Mouse (Mus musculus): ENCODE data around the gene March5. TPM values are rescaled to one million over a fixed set of nuclear protein-coding genes. Genes with fewer than 3 reads are reported as not detected.
"Not testable (repeated sequence)": the region's sequence is repeated elsewhere in the genome, so short reads cannot be mapped to it uniquely, and the experiment has no call there.

The March5 gene
- 42.1 and 49.1 TPM in 2 replicates for polyA plus RNA-seq (2012; rRNA removed)

DNA sequence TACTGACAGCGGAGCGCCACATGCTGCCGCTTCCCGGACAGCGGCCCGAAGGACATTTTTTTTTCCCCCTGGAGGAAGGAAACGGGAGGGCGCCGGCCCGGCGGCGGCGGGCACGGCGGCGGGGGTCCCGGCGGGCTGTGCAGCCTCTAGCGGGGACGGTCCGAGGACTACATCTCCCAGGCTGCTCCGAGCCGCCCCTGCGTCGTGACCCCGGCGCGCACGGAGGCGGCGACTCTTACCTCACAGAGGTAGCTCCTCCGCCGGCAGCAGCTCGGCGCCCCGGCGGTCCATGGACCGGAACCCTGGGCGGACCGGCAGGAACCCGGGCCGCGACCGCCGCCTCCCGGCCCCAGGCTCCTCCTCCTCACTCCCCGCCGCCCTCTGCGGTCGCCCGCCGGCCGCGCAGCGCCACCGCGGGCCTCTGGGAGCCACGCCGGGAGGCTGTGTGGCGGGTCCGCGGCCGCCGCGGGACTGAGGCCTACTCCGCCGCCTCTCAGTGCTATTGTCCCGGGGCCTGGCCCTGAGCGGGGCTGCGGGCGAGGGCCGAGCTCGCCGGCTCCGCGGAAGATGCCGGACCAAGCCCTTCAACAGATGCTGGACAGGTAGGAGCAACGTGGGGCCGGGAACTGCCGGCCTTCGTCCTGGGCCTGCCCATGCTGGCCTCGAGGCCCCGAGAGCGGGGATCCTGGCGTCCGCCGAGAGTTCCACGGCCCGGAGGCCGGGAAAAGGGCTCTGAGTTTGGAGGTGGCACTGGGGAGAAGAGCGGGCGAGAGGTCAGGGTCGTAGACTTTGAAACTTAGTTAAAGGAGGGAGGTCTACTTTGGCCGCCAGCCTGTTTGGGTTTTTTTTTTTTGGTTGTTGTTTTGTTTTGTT lies at the start of gene March5:
Gene March5, plus strand, starts transcription at position 241 of the 873 bp plus-strand sequence.
- DNase-seq (ENCODE audit: low read depth) = no peak

DNA sequence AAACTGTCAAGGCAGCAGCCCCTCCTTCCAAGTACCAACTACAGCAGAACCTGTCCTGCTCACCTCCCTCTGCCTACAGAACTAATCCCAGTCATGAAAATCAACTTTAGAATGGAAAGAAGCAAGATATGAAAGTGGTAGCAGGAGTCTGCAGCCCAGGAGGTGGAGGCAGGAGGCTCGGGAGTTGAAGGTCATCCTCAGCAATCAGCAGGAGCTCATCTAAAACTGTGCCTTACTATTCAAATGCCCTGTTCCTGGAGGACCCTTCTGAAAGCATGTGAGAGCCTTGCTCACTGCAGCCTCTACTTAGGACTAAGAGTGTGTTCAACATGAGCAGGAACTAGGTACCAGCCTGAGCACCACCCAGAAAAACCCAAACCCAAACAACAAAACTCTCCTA lies 35.2 kb upstream of the March5 start:
- no peak for DNase-seq (ENCODE audit: low read depth)

DNA sequence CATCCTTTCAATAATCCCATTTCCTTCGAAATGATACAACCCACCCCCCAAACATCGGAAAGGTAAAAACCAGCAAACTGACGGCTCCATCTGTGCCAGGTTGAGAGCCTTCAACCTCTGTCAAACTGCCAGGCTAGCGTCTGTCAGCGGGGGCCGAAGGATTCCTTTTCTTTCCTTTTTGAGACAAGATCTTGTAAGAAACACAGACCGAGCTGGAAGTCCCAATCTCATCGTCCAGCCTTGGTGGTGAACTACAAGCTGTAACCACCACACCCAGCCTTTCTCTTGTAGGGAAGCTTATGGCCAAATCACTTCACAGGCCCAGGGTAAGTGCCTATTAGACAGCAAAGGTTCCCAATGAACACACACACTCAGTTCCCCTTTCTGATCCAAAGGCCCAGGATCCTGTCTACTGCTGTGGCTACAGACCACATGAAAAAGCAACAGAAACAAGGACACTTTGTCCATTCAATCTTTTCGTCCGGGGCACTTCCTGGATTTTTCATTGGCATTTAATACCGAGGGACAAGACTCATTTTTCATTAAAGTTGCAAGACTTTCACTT lies 34.7 kb upstream of the March5 start:
- DNase-seq (ENCODE audit: low read depth) = no peak

DNA sequence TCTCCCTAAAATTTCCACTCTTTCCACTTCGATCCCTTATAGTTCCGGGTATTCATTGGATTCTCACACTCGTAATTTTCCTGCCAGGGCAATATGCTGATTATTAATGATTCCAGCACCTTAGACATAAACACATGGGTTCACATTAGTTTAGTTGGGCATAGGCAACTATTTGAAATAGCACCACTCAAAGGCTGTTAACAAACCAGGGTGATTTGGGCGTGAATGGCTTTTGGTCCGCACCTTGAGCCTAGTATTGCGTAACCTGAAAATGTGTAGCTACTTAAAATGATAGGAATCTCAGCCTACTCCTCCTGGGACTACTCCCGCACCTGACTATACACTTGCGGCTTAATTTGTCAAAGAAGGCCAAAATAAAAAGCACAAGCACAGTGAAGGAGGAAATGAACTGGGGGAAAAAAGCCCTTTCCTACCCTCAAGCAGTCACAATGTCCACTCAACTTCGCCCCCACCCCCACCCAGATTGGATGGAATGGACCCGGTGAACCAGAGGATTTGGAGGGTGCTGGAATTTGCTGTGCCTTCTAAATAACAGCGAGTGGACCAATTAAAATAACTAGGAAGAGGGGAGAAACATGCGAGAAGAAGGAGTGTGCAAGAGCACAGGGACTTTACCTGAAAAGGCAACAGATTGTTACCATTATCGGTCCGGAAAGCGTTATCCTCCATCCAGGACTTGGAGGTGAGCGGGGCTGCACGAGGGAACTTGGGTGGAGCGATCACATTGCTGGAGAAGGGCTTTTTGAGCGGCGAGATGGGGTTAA lies 33.8 kb upstream of the March5 start:
- DNase-seq (ENCODE audit: low read depth) = peak; percentile 46

DNA sequence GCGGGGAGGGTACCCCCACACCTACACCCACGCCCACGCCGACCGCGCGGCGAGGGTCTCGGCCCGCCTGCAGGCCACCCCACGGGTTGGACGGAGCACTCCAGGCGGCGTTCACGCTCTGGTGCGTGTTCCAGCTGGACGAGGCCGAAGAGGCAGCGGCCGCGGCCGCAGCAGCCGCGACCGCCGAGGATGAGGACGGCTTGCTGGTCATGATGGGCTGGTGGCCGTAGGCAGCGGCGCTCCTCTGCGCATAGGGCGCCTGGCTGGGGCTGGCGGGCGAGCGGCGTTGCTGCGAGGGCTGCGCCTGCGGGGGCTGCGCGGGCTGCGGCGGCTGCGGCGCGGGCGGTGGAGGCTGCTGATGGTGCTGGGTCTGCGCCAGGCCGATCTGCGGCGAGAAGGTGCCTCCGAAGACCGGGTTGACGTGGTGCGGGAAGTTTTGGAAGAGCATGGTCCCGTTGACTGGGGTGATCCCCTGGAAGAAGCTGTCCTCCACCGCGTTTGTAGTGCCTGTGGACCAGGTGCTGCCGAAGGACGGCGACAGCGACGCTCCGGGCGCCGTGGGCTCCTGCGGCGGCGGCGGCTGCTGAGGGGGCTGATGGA lies 33.1 kb upstream of the March5 start:
- no peak for DNase-seq (ENCODE audit: low read depth)

DNA sequence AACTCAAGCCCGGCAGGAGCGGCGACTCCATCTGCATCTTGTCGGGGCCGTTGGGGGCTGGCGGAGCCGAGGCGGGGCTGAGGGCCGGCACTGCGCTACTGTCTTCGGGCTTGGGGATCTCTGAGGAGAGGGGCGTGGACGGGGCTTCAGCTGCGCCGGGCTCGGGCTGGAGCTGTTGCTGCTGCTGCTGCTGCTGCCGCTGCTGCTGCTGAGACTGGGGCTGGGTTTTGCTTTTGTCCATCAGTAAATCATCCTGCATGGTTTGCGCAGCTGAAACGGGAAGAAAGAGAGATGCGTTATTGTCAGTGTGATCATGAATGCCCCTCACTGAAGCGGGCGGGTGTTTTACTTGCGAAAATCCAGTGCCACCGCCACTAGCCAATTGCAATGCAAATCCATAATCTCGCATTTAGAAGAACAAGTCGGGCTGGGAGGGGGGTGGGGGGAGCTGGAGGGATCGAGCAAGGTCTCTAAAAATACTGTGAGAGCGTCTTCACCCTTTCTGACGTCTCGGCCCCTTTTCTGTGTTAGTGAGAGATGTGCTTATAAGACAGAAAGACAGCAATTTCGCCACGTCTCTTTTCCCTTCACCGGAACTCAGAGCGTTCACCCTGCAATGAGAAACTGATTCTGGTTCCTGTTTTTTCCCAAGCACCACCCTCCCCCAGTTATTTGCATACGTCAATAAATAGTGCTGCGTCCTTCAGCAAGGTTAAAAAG lies 32.5 kb upstream of the March5 start:
- peak; percentile 58 for DNase-seq (ENCODE audit: low read depth)

DNA sequence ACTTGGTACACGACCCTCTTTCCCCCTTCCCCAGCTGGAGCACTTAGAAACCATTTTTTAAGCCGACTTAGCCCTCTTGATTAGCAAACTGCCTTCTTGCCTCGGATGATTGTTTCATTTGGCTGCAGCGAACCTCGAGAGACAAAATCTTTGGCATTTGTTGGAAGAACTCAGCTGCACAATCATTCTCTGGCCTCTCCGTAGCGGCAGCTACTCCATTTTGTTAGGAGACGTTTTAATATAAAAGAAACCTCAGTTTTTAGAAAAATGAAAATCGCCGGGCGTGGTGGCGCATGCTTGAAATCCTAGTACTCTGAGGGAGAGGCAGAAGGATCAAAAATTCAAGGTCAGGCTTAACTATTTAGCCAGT lies 31.9 kb upstream of the March5 start:
- DNase-seq (ENCODE audit: low read depth) = no peak

DNA sequence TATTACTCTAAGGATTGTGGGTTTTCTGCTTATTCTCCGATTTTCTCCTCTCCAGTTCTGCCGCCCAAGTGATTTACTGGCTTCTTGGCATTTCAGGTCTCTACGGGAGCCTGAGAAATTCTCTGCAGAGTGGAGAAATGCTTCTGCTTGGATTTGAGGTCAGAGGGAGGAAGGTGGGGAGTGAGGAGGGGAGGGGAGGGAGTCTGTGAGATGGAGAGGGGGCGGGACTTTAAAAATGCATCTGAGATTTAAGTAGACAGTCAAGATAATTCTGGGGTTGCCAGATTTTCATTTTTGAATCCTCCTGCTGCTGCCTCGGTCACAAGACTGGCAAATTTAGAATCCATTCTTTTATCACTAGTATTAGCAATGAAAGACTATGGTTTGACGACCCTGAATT lies 31.4 kb upstream of the March5 start:
- DNase-seq (ENCODE audit: low read depth) = no peak

DNA sequence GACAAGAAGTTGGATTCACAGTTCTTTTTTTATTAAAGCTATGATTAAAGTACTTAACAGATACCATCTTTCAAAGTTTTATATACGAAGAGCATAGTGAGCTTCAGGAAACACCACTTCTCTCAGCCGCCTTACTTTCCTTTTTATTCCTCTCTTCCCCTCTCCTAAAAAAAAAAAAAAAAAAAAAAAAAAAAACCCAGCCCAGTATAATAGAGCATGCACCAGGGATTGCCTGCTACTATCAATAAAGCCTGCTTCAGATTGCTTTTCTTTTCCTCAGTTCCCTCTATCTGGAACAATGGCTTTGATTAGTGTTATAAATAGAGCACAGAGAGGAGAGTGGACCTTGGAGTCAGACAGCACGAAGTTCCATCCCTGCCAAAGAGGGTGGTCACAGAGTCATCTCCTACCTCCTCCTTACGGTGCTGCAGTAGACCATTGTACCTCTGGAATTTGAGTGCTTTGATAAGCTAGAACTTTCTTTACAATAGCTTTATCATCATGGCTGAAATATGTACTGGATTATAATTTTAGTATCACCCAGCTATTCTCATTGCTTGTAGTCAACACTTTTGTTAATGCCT lies 30.4 kb upstream of the March5 start:
- no peak for DNase-seq (ENCODE audit: low read depth)

DNA sequence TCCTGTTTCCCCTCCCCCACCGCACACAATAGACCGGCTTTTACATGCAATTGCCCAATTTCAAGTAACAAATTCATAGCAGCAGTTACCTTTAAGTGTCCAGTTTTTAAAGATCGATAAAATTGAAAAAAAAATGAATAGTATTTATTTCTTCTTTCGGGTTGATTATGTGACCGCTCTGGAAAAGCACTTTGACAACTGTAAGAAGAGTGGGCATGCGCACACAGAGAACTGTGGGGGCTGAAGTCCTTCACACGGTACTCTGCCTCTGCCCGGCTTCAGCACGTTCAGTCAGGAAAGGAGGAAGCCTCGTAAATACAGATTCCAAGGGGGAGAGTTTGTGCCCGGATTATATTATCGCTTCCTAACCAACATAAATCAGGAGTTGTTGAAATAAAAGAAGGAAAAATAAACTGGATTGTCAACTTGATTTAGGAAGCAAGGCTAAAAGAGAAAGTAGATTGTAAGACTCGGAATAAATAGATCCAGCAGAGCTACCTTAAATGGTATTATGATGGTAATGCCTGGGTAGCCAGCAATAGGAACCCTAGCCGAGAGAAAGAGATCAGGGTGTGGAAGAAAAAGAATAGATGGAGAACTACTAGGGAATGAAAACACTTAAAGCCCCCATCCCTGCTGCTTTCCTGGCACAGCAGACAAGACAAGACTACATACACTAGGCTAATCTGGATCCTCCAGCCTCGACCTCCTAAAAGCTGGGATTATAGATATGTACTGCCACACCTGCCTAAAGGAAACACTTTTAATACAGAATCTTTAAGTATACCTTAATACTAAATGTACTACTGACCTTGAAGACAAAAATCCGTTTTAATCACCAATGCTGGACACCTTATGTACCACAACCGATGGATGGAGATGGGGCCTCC lies 29.3 kb upstream of the March5 start:
- DNase-seq (ENCODE audit: low read depth) = no peak

DNA sequence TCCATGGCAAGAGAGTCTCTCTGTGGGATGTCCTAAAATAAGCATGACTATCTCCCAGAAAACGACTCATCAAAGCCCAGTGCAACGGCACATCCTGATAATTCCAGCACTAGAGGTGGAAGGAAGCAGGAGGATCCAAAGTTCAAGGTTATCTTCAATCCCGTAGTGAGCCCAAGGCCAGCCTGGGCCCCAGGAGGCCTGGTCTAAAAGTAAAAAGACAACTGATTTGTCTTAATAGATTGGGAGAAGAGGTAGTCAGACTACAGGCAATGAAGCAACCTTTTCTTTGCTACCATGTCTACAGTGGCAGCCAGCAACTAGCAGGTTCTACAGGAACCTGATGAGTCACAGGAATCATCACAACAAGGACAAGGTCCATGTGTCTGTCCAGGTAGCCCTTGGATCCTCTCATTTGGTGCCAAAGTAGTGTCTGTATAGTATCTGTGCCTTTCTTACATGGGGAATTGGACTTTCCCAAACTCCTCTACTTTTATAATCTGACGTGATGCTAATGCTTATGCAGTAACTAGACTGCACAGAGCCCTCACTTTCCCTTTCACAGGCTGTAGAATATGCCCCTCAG lies 18.9 kb upstream of the March5 start:
- no peak for DNase-seq (ENCODE audit: low read depth)

DNA sequence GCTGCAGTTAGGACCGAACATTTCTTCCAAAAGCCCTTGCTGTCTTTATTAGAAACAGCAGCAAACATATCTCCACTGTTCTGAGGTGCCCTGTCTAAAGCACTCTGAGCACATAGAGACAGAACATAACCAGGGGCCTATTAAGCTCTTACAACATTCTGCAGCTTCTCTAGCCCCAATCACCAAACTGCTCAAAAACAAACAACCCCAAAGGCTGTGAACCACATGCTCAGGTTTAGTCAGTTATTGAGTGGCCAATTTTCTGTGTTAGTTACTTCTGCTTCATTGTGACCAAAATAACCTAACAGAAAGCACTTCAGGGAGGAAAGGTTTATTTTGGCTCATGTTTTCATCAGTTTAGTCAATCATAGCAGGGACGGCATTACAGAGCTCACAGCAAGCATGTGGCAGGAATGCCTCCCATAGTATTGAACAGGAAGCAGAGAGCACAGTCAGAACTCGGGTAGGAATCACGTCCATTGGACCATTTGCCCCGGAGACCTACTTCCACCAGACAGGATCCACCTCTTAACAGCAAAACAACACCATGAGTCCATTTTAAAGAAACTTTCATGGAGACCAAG lies 14.8 kb upstream of the March5 start:
- DNase-seq (ENCODE audit: low read depth) = no peak

DNA sequence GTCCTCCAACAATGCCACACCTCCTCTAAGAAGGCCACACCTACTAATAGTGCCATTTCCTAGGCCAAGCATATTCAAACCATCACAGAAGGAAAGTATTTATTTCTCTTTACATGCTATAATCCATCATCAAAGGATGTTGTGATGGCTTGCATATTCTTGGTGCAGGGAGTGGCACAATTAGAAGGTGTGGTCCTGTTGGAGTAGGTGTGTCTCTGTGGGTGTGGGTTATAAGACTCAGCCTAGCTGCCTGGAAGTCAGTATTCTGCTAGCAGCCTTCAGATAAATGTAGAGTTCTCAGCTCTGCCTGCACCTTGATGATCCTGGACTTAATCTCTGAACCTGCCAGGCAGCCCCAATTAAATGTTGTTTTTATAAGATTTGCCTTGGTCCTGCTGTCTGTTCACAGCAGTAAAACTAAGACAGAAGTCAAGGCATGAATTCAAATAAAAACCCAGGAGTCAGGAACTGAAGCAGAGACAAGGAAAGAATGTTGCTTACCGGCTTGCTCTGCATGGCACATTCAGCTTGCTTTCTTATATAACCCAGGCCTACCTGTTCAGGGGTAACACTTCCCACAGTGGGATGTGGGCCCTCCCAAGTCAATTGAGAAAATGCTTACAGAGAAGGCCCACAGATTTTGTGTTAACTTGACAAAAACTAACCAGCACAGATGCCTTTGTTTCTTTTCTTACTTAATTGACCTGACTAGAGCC lies 9.0 kb upstream of the March5 start:
- no peak for DNase-seq (ENCODE audit: low read depth)

DNA sequence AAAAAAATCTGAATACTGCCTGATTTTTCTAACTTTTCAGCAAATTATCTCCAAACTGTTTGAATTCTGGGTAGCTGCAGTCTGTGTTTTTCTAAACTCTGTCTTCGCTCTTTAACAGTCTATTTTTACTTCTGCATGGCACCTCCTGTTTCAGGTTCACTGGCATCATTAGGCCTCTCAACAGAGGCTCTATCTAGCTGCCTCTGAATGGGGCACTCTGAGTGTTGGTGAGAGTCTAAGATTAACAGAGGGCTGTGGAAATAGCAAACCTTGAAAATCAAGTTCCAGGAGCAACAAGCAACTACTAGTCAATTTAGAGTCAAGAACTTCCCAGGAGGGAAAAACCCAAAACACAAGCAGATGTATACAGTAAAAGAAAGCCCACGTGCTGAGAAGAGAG lies 7.5 kb upstream of the March5 start:
- DNase-seq (ENCODE audit: low read depth) = no peak

DNA sequence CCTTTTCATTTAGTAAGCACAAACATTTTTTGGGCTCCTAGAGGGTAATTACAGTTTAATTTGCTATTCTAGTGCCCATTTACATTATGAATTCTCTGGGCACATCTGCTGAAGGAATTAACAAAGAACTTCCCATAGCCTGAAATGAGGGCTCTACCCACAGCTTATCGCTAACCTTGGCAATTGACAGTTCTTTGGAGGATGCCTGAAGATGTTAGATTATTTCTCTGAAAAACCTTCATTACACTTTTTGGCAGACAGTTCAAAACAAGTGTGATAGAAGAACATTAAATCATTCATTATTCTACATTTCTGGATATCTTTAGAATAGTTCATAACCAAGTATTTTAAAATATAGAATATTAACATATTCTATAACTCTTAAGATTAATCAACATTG lies 4.0 kb upstream of the March5 start:
- DNase-seq (ENCODE audit: low read depth) = no peak

DNA sequence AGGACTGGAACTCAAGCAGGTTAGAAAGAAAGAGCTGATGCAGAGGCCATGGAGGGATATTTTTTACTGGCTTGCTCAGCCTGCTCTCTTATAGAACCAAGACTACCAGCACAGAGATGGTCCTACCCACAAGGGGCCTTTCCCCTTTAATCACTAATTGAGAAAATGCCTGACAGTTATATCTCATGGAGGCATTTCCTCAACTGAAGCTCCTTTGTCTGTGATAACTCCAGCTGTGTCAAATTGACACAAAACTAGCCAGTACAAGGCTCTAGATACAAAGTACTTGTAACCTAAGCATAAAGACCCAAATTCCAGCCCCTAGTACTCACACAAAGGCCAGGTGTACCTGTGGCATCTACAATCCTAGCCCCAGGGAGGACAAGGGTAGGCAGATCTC lies 2.2 kb upstream of the March5 start:
- DNase-seq (ENCODE audit: low read depth) = not testable (repeated sequence)

DNA sequence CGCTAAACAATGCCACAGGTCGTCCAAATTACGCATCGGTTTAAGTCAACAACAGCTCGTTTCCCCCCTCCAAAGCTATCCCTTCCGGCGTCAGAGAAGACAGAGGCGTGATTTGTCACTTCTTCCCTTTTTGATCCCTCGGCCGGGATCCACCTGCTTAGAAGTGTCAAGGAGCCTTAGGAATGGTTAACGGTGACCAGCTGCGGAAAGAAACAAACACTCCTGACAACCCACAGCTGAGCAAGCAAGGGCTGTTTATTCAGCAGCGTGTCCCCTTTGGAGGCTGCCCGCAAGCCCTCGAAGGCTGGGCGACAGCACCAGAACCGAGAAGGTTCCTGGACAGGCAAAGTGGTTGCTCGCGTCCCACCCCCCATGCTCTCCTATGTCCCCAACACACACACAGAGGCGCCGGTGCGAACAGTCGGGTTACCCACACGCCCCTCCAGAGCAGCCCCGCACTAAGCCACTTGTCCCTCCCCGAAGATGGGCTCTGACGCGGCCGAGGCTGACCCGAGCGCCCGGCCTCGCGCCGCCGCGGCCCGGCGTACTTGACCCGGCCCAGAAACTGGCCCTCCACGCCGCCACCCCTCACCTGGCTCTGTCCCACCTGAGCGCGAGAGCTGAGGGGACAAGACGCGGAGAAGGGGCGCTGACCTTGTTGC lies 571 bp upstream of the March5 start:
- no peak for DNase-seq (ENCODE audit: low read depth)

DNA sequence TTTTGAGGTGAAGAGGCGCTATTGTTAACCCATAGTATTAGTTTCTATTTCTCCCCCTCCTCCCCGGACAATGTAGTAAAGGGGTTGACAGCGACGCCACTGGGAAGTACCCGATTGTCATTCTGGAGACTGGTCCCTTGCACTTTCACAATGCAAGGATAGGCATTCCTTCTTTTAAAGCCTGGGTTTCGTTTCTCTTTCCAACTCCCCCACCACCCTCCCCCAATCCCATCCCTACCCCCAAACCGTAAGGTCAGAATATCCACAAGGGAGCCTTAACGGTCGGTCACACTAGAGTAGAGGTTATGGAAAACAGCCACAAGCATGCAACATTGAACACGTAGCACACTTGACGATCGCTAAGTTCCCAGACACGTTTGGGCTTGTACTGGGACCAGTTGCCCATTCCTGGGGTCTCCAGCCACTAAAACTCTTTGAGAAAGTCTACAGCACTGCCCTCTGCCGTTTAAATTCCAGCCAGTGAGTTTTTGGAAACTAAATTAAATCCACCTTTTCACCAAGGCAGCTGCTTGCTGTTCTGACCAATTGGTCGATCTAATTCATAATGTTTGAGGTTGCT lies 923 bp downstream of the March5 start, which contains the start of gene Cpeb3:
Gene Cpeb3, minus strand, starts transcription at position 426 of the 580 bp plus-strand sequence.
- no peak for DNase-seq (ENCODE audit: low read depth)

Measured in gonadal fat pad, adult 2 months (tissue).